Mouse (Mus musculus) intestine, postnatal 0 days (tissue): ENCODE measurements around the gene Mrrf. TPM values are rescaled to one million over a fixed set of nuclear protein-coding genes. Genes with fewer than 3 reads are reported as not detected.

Source experiments
- ATAC-seq: fragments of 200-750 bp; cut with Nextera tagmentation; 2 replicates; pipeline ENCODE4 v1.8.0; 2017; ENCODE audit warnings: mild to moderate bottlenecking, moderate TSS enrichment, moderate library complexity
- H3K27ac ChIP-seq: fragments of 300-500 bp; sonication (generic); 2 replicates; pipeline ENCODE4 v1.5.1; 2014; ENCODE audit warnings: mild to moderate bottlenecking, low read depth, low read length, moderate library complexity
- H3K27me3 ChIP-seq: fragments of 300-500 bp; sonication (generic); replicated peaks from 2 replicates; pipeline ENCODE4 v1.6.1; 2014; ENCODE audit warnings: low read length, mixed read lengths; ENCODE audit not compliant: control insufficient read depth, insufficient read depth
- H3K36me3 ChIP-seq: fragments of 300-500 bp; sonication (generic); 2 replicates; pipeline ENCODE4 v1.6.1; 2014; ENCODE audit warnings: mild to moderate bottlenecking, moderate library complexity; ENCODE audit not compliant: control insufficient read depth, insufficient read depth
- H3K4me1 ChIP-seq: fragments of 300-500 bp; sonication (generic); replicated peaks from 2 replicates; pipeline ENCODE4 v1.6.1; 2014; ENCODE audit warnings: antibody characterized with exemption, low read length, mixed read lengths; ENCODE audit not compliant: control insufficient read depth, insufficient read depth
- H3K4me2 ChIP-seq: fragments of 300-500 bp; sonication (generic); replicated peaks from 2 replicates; pipeline ENCODE4 v1.6.1; 2014; ENCODE audit warnings: low read depth, mild to moderate bottlenecking, moderate library complexity
- H3K4me3 ChIP-seq: fragments of 300-500 bp; sonication (generic); 2 replicates; pipeline ENCODE4 v1.5.1; 2014; ENCODE audit warnings: low read depth, low read length
- H3K9ac ChIP-seq: fragments of 300-500 bp; sonication (generic); 2 replicates; pipeline ENCODE4 v1.6.1; 2014; ENCODE audit warnings: mild to moderate bottlenecking, low read depth, low read length
- H3K9me3 ChIP-seq: fragments of 300-500 bp; sonication (generic); 2 replicates; pipeline ENCODE4 v1.6.1; 2016; ENCODE audit warnings: mixed run types; ENCODE audit not compliant: control insufficient read depth
- CTCF ChIP-seq: sonication (generic); IDR thresholded peaks from 2 replicates; pipeline ENCODE4 v1.5.1; 2016; ENCODE audit warnings: low read depth, mild to moderate bottlenecking, control low read depth, antibody characterized with exemption, moderate library complexity
- WGBS: fragments of 180-500 bp; shearing (Covaris S2); extraction: QIAGEN DNeasy Blood & Tissue Kit; methylation state at CpG from one replicate; pipeline ENCODE4 v1.1.7; 2014; 5-methylcytosine and 5-hydroxymethylcytosine counted together
- polyA plus RNA-seq: library from polyadenylated mRNA; unstranded; fragments of >200 nt; fragmentation: Nextera tagmentation; extraction: Ambion mirVana; gene quantifications from 2 replicates; pipeline ENCODE4 v1.2.1, GENCODE M21; 2015

Gene Mrrf
- polyA plus RNA-seq, 1 experiment from 2014 or later: 20.4 TPM

GRCm38 (mm10) chr2:36238951-36239350, 102.8 kb downstream of the Mrrf start:
- no peak overlapping the region for H3K27ac ChIP-seq
- no peak for TF ChIP-seq CTCF
- no peak overlapping the region for H3K4me2 ChIP-seq

More at GRCm38 (mm10) chr2:36238951-36239350, 102.8 kb downstream of the Mrrf start:
- ATAC-seq: no peak
- Histone ChIP-seq H3K9ac (no peak overlapping the region), H3K27me3 (no peaks in the 10 kb centered on the region), H3K4me3 (no peak overlapping the region), H3K9me3 (no peaks in the 10 kb centered on the region), H3K4me1 (no peaks in the 10 kb centered on the region; the same call in 1 of the 2 replicates), H3K36me3 (no peaks in the 10 kb centered on the region; the same call in 1 of the 2 replicates)
- 74% methylated on average over 2 of the region's 2 CpGs for WGBS

Other genes with a start within 250 kb of the Mrrf start
- gene Ttll11, start 156.5 kb upstream of the Mrrf start, polyA plus RNA-seq: 0.38 and 0.44 TPM in 2 replicates
- 343 and 361 TPM in 2 replicates for gene Ndufa8, start 87.0 kb upstream of the Mrrf start, polyA plus RNA-seq
- gene Morn5, start 86.9 kb upstream of the Mrrf start, polyA plus RNA-seq: not detected in 2 replicates
- gene Lhx6, start 31.0 kb upstream of the Mrrf start, polyA plus RNA-seq: 0.58 and 0.61 TPM in 2 replicates
- gene Rbm18, start 384 bp downstream of the Mrrf start, polyA plus RNA-seq: 26.5 and 28.9 TPM in 2 replicates
- gene Ptgs1, start 94.0 kb downstream of the Mrrf start, polyA plus RNA-seq: 29.5 and 31.0 TPM in 2 replicates
- not detected in 2 replicates for gene Olfr338, start 237.1 kb downstream of the Mrrf start, polyA plus RNA-seq